Mouse (Mus musculus): ENCODE measurements at regions not wholly inside any gene's neighbourhood (a gene's known extent, or its start where the extent isn't known, plus 50 kb on each side); places are given as distances from the start of the nearest gene placed in this dataset.
A peak's percentile ranks its signal among the peaks of the same experiment; 100 is the strongest.

GRCm38 (mm10) chr3:52158788-52159260 is 53.9 kb upstream of the Maml3 start:
- no peak for ATAC-seq (ENCODE audit: insufficient number of reproducible peaks, low FRiP score, low TSS enrichment)

- ATAC-seq (ENCODE audit: insufficient number of reproducible peaks, low FRiP score, low TSS enrichment) = no peak
These were observed 56.8 kb upstream of the Maml3 start for GRCm38 (mm10) chr3:52161688-52162087.

DNA sequence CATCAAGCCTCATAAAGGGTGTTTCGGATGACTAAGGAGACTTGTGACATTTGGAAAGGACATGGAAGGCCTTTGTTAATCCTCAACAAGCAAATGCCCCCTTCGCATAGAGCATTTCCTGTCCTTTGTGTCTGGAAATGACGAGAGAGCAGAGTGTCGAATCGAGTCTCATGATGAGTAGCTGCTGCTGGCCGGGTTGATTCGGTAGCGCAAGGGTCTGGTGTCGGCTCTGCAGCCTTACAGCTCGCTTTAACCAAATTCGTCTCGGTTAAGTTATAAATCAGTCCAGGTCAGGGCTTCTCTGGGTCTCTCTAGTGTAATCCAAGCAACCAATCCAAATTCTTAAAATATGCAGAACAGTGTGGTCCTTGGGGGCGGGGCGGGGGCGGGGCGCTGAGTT is 59.1 kb upstream of the Maml3 start:
- ATAC-seq (ENCODE audit: insufficient number of reproducible peaks, low FRiP score, low TSS enrichment) = no peak

DNA sequence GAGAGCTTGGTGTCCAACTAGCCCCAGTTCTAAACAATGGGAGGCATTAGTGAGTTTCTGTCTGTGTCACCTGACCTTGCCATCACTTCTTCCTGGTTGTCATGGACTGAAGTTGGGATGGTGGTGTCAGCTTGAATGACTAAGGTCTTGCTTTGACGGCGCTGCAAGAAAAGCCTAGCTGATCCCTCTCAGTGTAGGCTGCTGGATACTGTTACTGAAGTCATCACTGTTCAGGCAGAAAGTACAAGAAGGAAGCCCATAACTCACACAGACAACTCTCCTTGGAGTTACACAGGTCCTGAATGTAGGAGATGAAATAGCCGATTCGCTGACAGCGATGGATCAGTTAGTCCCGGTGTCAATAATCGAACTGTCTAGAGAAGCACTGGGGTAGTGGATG is 62.5 kb upstream of the Maml3 start:
- ATAC-seq (ENCODE audit: insufficient number of reproducible peaks, low FRiP score, low TSS enrichment) = no peak

DNA sequence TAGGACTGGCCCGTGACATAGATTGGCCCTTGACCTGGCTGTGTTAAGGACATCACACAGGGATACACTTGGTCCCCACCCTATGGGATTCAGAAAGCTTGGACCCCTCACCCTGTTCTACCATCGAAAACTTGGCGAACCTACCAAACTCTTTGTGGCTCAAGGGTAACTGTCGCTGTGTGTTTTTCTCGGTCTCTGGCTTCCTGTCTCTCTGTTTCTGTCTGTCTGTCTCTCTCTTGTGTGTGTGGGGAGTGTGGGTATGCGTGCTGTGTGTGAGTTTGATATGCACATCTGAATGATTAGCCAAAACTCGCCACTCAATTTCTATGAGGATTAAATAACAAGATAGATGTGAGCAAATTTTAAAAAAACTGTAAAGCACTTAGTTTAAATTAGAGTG is 66.0 kb upstream of the Maml3 start:
- no peak for ATAC-seq (ENCODE audit: insufficient number of reproducible peaks, low FRiP score, low TSS enrichment)

- no peak for ATAC-seq (ENCODE audit: insufficient number of reproducible peaks, low FRiP score, low TSS enrichment)
These were observed 66.4 kb upstream of the Maml3 start for GRCm38 (mm10) chr3:52171303-52171702.

GRCm38 (mm10) chr3:52173490-52173889 is 68.6 kb upstream of the Maml3 start:
- no peak for ATAC-seq (ENCODE audit: insufficient number of reproducible peaks, low FRiP score, low TSS enrichment)

- no peak for ATAC-seq (ENCODE audit: insufficient number of reproducible peaks, low FRiP score, low TSS enrichment)
These were observed 71.2 kb upstream of the Maml3 start for GRCm38 (mm10) chr3:52176108-52176507.

- no peak for ATAC-seq (ENCODE audit: insufficient number of reproducible peaks, low FRiP score, low TSS enrichment)
These were observed 74.0 kb upstream of the Maml3 start for GRCm38 (mm10) chr3:52178851-52179250.

DNA sequence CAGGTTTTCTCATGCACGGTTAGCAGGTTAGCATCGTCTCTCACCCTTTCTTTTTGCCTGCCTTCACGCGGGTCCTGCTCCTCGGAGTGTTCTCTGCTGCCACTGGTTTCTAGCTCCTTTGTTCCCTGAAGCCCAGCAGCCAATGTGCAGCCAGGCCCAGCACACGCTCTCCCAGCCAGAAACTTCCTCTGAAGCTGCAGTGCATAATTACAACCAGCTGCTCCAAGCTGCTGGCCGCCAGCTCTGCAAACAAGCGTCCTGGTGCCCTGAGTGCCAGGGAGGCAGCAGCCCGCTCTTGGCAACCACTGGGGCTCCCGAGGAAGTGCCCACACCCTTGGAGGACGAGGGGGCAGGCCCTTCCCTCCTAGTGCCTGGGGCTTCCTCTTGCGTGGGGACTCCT is 74.8 kb upstream of the Maml3 start:
- peak; percentile 61 for ATAC-seq (ENCODE audit: insufficient number of reproducible peaks, low FRiP score, low TSS enrichment)

GRCm38 (mm10) chr3:52180306-52180705 is 75.4 kb upstream of the Maml3 start:
- 0 out of 2 replicates have a peak, but pooled peaks have one; percentile 4 for ATAC-seq (ENCODE audit: insufficient number of reproducible peaks, low FRiP score, low TSS enrichment)

DNA sequence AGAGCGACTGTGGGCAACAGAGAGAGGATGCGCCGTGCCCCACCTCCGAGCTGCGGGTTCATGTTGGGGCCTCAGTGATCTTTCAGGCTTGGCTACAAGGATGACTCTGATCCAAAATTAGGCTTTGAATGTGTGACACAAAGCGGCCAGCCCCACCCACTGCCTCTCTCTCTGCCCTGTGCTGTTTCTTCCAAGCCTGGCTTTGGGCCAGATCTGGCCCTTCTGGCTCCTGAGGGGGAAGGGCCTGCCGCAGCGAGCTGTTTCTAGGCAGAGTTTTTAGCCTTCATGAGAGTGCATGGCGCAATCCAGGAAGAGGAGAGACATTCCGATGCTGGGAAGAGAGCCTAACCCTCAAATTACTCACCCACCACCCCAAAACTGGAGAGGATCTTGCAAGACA is 75.9 kb upstream of the Maml3 start:
- peak; percentile 88 for ATAC-seq (ENCODE audit: insufficient number of reproducible peaks, low FRiP score, low TSS enrichment)

GRCm38 (mm10) chr3:52181326-52182101 is 76.6 kb upstream of the Maml3 start:
- no peak for ATAC-seq (ENCODE audit: insufficient number of reproducible peaks, low FRiP score, low TSS enrichment)

- ATAC-seq (ENCODE audit: insufficient number of reproducible peaks, low FRiP score, low TSS enrichment) = no peak
These were observed 79.4 kb upstream of the Maml3 start for GRCm38 (mm10) chr3:52184241-52184640.

DNA sequence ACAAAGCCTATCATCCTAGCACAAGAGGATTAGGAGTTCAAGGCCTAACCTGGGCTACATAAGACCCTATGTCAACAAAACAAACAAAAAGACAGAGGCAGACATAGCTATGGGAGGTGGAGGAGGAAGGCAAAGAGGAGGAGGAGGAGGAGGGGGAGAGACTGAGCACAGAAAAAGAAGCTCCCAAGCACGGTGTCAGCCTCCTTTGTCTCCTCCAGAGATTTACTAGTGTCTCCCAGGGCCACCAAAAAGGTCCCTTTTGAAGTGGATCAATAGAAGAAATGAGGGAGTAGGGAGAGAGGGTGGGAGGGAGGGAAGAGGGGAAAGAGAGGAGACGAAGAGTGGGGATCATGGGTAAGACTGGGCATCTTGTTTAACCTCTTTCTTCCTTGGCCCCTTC is 80.5 kb upstream of the Maml3 start:
- no peak for ATAC-seq (ENCODE audit: insufficient number of reproducible peaks, low FRiP score, low TSS enrichment)

DNA sequence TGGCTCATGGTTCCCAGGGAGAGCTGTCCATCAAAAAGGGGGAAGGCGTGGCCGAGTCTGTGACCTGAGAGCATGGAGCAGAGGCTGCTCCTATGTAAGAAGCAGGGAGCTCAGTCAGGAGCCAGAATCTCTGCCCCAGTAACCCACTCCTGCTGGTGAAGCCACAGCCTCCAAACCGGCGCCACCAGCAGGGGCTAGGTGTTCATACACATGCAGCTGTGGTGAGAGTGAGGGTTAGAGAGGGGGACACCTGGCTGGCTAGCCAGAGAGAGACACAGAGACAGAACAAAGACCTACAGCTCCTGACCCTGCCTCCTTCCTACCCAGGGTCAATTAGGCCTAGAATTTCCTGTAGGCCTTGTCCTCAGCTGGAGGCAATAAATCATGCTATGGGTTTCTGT is 80.7 kb upstream of the Foxo1 start:
- ATAC-seq (ENCODE audit: insufficient number of reproducible peaks, low FRiP score, low TSS enrichment) = no peak

GRCm38 (mm10) chr3:52188303-52188702 is 79.8 kb upstream of the Foxo1 start:
- no peak for ATAC-seq (ENCODE audit: insufficient number of reproducible peaks, low FRiP score, low TSS enrichment)

- ATAC-seq (ENCODE audit: insufficient number of reproducible peaks, low FRiP score, low TSS enrichment) = no peak
These were observed 79.1 kb upstream of the Foxo1 start for GRCm38 (mm10) chr3:52189016-52189415.

- ATAC-seq (ENCODE audit: insufficient number of reproducible peaks, low FRiP score, low TSS enrichment) = no peak
These were observed 78.1 kb upstream of the Foxo1 start for GRCm38 (mm10) chr3:52190021-52190420.

GRCm38 (mm10) chr3:52193026-52193425 is 75.1 kb upstream of the Foxo1 start:
- ATAC-seq (ENCODE audit: insufficient number of reproducible peaks, low FRiP score, low TSS enrichment) = no peak

- no peak for ATAC-seq (ENCODE audit: insufficient number of reproducible peaks, low FRiP score, low TSS enrichment)
These were observed 73.9 kb upstream of the Foxo1 start for GRCm38 (mm10) chr3:52194216-52194615.

- ATAC-seq (ENCODE audit: insufficient number of reproducible peaks, low FRiP score, low TSS enrichment) = no peak
These were observed 72.7 kb upstream of the Foxo1 start for GRCm38 (mm10) chr3:52195486-52195885.

Measured in cerebellum, adult (tissue).